Mouse (Mus musculus) neutrophil, adult 5-6 weeks (primary cell): ENCODE measurements at regions not wholly inside any gene's neighbourhood (a gene's known extent, or its start where the extent isn't known, plus 50 kb on each side); places are given as distances from the start of the nearest gene placed in this dataset.
"Not testable (repeated sequence)": the region's sequence is repeated elsewhere in the genome, so short reads cannot be mapped to it uniquely, and the experiment has no call there.

ENCODE experiments used
- ATAC-seq: fragments of 151-379, 151-347 bp; 2 replicates; pipeline ENCODE4 v1.8.0; 2017; ENCODE audit warnings: mild to moderate bottlenecking, moderate TSS enrichment; ENCODE audit not compliant: insufficient number of reproducible peaks, poor library complexity, low FRiP score, severe bottlenecking; ENCODE audit errors: extremely low read depth

- ATAC-seq: no peak
These were observed 56.5 kb downstream of the Gm8797 start for GRCm38 (mm10) chr3:5806947-5807575.

- no peak for ATAC-seq
These were observed 60.5 kb downstream of the Gm8797 start for GRCm38 (mm10) chr3:5811071-5811590.

GRCm38 (mm10) chr3:5820243-5820642 is 69.6 kb downstream of the Gm8797 start:
- ATAC-seq: not testable (repeated sequence)

GRCm38 (mm10) chr3:5860237-5860636 is 109.6 kb downstream of the Gm8797 start:
- not testable (repeated sequence) for ATAC-seq

GRCm38 (mm10) chr3:5870407-5870806 is 119.8 kb downstream of the Gm8797 start:
- no peak for ATAC-seq

- ATAC-seq: no peak
These were observed 128.5 kb downstream of the Gm8797 start for GRCm38 (mm10) chr3:5879113-5879512.

- ATAC-seq: no peak
These were observed 166.9 kb downstream of the Gm8797 start for GRCm38 (mm10) chr3:5917536-5917935.

- not testable (repeated sequence) for ATAC-seq
These were observed 199.6 kb downstream of the Gm8797 start for GRCm38 (mm10) chr3:5950243-5950642.

- not testable (repeated sequence) for ATAC-seq
These were observed 238.5 kb downstream of the Gm8797 start for GRCm38 (mm10) chr3:5989011-5989645.

- no peak for ATAC-seq
These were observed 253.8 kb downstream of the Gm8797 start for GRCm38 (mm10) chr3:6004423-6004822.

- ATAC-seq: no peak
These were observed 268.1 kb downstream of the Gm8797 start for GRCm38 (mm10) chr3:6018749-6019148.

GRCm38 (mm10) chr3:6041325-6041724 is 290.7 kb downstream of the Gm8797 start:
- not testable (repeated sequence) for ATAC-seq

- peak; percentile 63 for ATAC-seq
These were observed 299.0 kb downstream of the Gm8797 start for GRCm38 (mm10) chr3:6049472-6050045.

GRCm38 (mm10) chr3:6051901-6052300 is 301.3 kb downstream of the Gm8797 start:
- ATAC-seq: no peak

- ATAC-seq: no peak
These were observed 333.2 kb downstream of the Gm8797 start for GRCm38 (mm10) chr3:6083855-6084254.

GRCm38 (mm10) chr3:6087267-6087666 is 336.7 kb downstream of the Gm8797 start:
- no peak for ATAC-seq

- no peak for ATAC-seq
These were observed 343.3 kb downstream of the Gm8797 start for GRCm38 (mm10) chr3:6093931-6094330.

GRCm38 (mm10) chr3:6094410-6094809 is 343.8 kb downstream of the Gm8797 start:
- not testable (repeated sequence) for ATAC-seq

GRCm38 (mm10) chr3:6100863-6101262 is 350.3 kb downstream of the Gm8797 start:
- no peak for ATAC-seq

GRCm38 (mm10) chr3:6102866-6103265 is 352.3 kb downstream of the Gm8797 start:
- ATAC-seq: no peak
